Mouse (Mus musculus) midbrain, embryonic 13.5 days (tissue): ENCODE measurements at regions not wholly inside any gene's neighbourhood (a gene's known extent, or its start where the extent isn't known, plus 50 kb on each side); places are given as distances from the start of the nearest gene placed in this dataset.

ENCODE experiments used
- ATAC-seq: fragments of 200-750 bp; cut with Nextera tagmentation; 2 replicates; pipeline ENCODE4 v1.8.0; 2017; ENCODE audit warnings: mild to moderate bottlenecking, moderate TSS enrichment, moderate library complexity
- H3K27ac ChIP-seq: fragments of 300-500 bp; sonication (generic); 2 replicates; pipeline ENCODE4 v1.5.1; 2015; ENCODE audit warnings: inconsistent platforms, mild to moderate bottlenecking, moderate library complexity
- H3K27me3 ChIP-seq: fragments of 300-500 bp; sonication (generic); 2 replicates; pipeline ENCODE4 v1.6.1; 2015; ENCODE audit warnings: mild to moderate bottlenecking, inconsistent platforms
- H3K36me3 ChIP-seq: fragments of 300-500 bp; sonication (generic); 2 replicates; pipeline ENCODE4 v1.6.1; 2015; ENCODE audit warnings: mild to moderate bottlenecking, inconsistent platforms
- H3K4me1 ChIP-seq: fragments of 300-500 bp; sonication (generic); replicated peaks from 2 replicates; pipeline ENCODE4 v1.6.1; 2015; ENCODE audit warnings: inconsistent platforms
- H3K4me2 ChIP-seq: fragments of 300-500 bp; sonication (generic); replicated peaks from 2 replicates; pipeline ENCODE4 v1.6.1; 2015; ENCODE audit warnings: moderate library complexity, mild to moderate bottlenecking, inconsistent platforms
- H3K4me3 ChIP-seq: fragments of 300-500 bp; sonication (generic); replicated peaks from 2 replicates; pipeline ENCODE4 v1.5.1; 2015; ENCODE audit warnings: mild to moderate bottlenecking, inconsistent platforms
- H3K9ac ChIP-seq: fragments of 300-500 bp; sonication (generic); replicated peaks from 2 replicates; pipeline ENCODE4 v1.6.1; 2015; ENCODE audit warnings: mild to moderate bottlenecking, inconsistent platforms
- H3K9me3 ChIP-seq: fragments of 300-500 bp; sonication (generic); 2 replicates; pipeline ENCODE4 v1.6.1; 2016; ENCODE audit warnings: mild to moderate bottlenecking, inconsistent platforms
- WGBS: fragments of 180-500 bp; shearing (Covaris S2); methylation state at CpG from one replicate; pipeline ENCODE4 v1.1.7; 2015; 5-methylcytosine and 5-hydroxymethylcytosine counted together

DNA sequence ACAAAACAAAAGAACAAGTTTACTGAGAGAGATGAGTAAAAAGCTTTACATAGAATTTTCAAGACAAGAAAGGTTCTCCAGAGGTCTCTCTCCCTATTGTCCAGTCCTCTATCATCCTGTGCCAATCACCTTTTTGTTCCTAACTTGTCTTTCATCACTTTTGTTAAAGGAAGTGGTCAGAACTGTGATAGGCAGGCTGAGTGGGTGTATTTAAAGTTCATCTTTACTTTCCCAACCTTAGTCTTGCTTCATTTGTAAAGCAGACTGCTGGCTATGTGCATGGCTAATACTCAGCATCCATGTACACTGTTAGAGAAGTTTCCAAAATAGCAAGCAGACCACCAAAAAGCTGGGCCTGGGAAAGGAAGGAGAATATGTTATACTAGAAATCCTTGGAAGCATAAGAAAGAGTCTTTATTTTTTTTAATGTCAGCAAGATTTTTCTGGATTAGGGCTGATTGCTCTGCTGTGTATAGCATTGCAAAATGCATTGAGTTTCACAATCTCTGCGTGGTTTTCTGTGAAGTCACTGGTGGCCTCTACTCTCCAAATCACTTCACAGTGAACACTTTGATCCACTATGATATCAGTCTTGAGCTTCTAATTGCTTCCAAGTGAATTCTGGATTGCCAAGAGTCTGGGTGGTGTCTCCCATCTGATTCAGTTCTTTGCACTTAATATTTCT lies 973.8 kb downstream of the Gsdmc2 start:
- H3K36me3 ChIP-seq = no peaks in the 10 kb centered on the region
- no peaks in the 10 kb centered on the region for H3K27me3 ChIP-seq
- H3K4me2 ChIP-seq = no peak overlapping the region
- 84% methylated on average over 1 of the region's 1 CpGs for WGBS
- no peak overlapping the region for H3K27ac ChIP-seq
- no peaks in the 10 kb centered on the region for H3K4me1 ChIP-seq
- no peak for ATAC-seq
- H3K4me3 ChIP-seq = no peak overlapping the region
- H3K9me3 ChIP-seq = no peaks in the 10 kb centered on the region
- H3K9ac ChIP-seq = no peak overlapping the region

DNA sequence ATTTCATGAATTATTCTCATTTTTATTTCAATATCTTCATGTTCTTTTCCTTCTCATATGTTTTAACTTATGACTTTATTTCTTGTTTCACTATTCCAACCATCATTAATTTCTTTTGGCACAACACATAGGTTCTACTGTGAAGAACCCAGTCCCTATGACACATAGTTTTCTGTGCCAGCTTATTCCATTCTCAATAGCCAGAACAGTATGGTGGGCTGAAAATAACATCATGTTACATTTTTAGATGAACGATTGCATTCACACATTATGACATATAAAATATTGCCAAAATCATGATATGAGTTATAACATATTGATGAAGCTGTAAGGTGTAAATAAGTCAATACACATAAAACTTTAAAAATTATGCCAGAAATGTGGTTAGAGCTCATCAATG lies 982.4 kb downstream of the Gsdmc2 start:
- no peak for ATAC-seq
- Histone ChIP-seq H3K4me3 (no peak overlapping the region), H3K36me3 (no peaks in the 10 kb centered on the region), H3K9ac (no peak overlapping the region), H3K4me1 (no peaks in the 10 kb centered on the region), H3K4me2 (no peak overlapping the region), H3K27ac (no peak overlapping the region), H3K9me3 (no peaks in the 10 kb centered on the region), H3K27me3 (no peaks in the 10 kb centered on the region)
- 95% methylated on average over 1 of the region's 1 CpGs for WGBS

GRCm38 (mm10) chr15:62861422-62861821 lies 983.6 kb downstream of the Gsdmc2 start:
- Histone ChIP-seq H3K4me2 (no peak overlapping the region), H3K9ac (no peak overlapping the region), H3K36me3 (no peaks in the 10 kb centered on the region), H3K4me3 (no peak overlapping the region), H3K27me3 (no peaks in the 10 kb centered on the region), H3K9me3 (no peaks in the 10 kb centered on the region), H3K27ac (no peak overlapping the region), H3K4me1 (no peaks in the 10 kb centered on the region)
- no peak for ATAC-seq

- Histone ChIP-seq H3K9ac (no peak overlapping the region), H3K4me3 (no peak overlapping the region), H3K27me3 (no peaks in the 10 kb centered on the region), H3K27ac (no peak overlapping the region), H3K36me3 (no peaks in the 10 kb centered on the region), H3K4me2 (no peak overlapping the region), H3K9me3 (no peaks in the 10 kb centered on the region), H3K4me1 (no peaks in the 10 kb centered on the region)
- ATAC-seq = no peak
These were observed 995.7 kb downstream of the Gsdmc2 start for GRCm38 (mm10) chr15:62849326-62849725.

- Histone ChIP-seq H3K4me2 (no peak overlapping the region), H3K9ac (no peak overlapping the region), H3K27ac (no peak overlapping the region), H3K4me3 (no peak overlapping the region), H3K27me3 (no peaks in the 10 kb centered on the region), H3K36me3 (no peaks in the 10 kb centered on the region), H3K4me1 (no peaks in the 10 kb centered on the region), H3K9me3 (no peaks in the 10 kb centered on the region)
- ATAC-seq = no peak
- 82% methylated on average over 3 of the region's 3 CpGs for WGBS
These were observed 999.1 kb downstream of the Gsdmc2 start for GRCm38 (mm10) chr15:62845884-62846283.

GRCm38 (mm10) chr15:62825586-62825985 lies 1019.4 kb downstream of the Gsdmc2 start:
- no peaks in the 10 kb centered on the region for H3K36me3 ChIP-seq
- H3K9me3 ChIP-seq = no peaks in the 10 kb centered on the region
- no peaks in the 10 kb centered on the region for H3K4me1 ChIP-seq
- no peak for ATAC-seq
- H3K27ac ChIP-seq = no peak overlapping the region
- no peak overlapping the region for H3K4me3 ChIP-seq
- H3K4me2 ChIP-seq = no peak overlapping the region
- H3K27me3 ChIP-seq = no peaks in the 10 kb centered on the region
- H3K9ac ChIP-seq = no peak overlapping the region

- H3K27ac ChIP-seq = no peak overlapping the region
- no peak overlapping the region for H3K9ac ChIP-seq
- H3K36me3 ChIP-seq = no peaks in the 10 kb centered on the region
- no peaks in the 10 kb centered on the region for H3K27me3 ChIP-seq
- ATAC-seq = no peak
- no peaks in the 10 kb centered on the region for H3K4me1 ChIP-seq
- H3K4me3 ChIP-seq = no peak overlapping the region
- no peak overlapping the region for H3K4me2 ChIP-seq
- H3K9me3 ChIP-seq = no peaks in the 10 kb centered on the region
- 77% methylated on average over 1 of the region's 1 CpGs for WGBS
These were observed 1021.0 kb downstream of the Gsdmc2 start for GRCm38 (mm10) chr15:62823861-62824518.

GRCm38 (mm10) chr15:62822305-62822704 lies 1022.7 kb downstream of the Gsdmc2 start:
- Histone ChIP-seq H3K9ac (no peak overlapping the region), H3K27me3 (no peaks in the 10 kb centered on the region), H3K36me3 (no peaks in the 10 kb centered on the region), H3K4me3 (no peak overlapping the region), H3K27ac (no peak overlapping the region), H3K4me1 (no peaks in the 10 kb centered on the region), H3K4me2 (no peak overlapping the region), H3K9me3 (no peaks in the 10 kb centered on the region)
- no peak for ATAC-seq

GRCm38 (mm10) chr15:62813093-62813492 lies 1031.9 kb downstream of the Gsdmc2 start:
- ATAC-seq = no peak
- no peaks in the 10 kb centered on the region for H3K9me3 ChIP-seq
- 81% methylated on average over 1 of the region's 1 CpGs for WGBS
- no peak overlapping the region for H3K9ac ChIP-seq
- H3K36me3 ChIP-seq = no peaks in the 10 kb centered on the region
- no peaks in the 10 kb centered on the region for H3K4me1 ChIP-seq
- H3K27ac ChIP-seq = no peak overlapping the region
- no peak overlapping the region for H3K4me3 ChIP-seq
- no peaks in the 10 kb centered on the region for H3K27me3 ChIP-seq
- H3K4me2 ChIP-seq = no peak overlapping the region

DNA sequence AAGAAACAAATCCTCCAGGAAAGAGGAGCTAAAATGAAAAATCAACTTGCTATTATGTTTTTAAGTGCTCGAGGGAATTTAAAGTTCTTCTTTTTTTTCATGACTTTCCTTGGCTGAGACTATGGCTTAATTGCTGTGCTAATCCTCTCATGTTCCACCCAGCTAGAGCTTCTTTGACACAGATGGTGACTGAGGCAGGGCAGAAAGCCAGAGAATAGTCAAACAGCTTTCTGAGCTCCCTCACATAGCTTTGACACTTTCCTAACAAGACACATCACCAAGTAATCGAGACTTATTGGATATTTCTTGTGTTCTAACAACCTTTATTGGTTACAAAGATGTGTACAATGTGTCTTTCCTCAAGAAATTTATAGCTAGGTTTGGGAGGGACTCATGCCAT lies 1033.0 kb downstream of the Gsdmc2 start:
- no peak overlapping the region for H3K27ac ChIP-seq
- no peak overlapping the region for H3K4me2 ChIP-seq
- no peaks in the 10 kb centered on the region for H3K9me3 ChIP-seq
- 41% methylated on average over 2 of the region's 2 CpGs for WGBS
- ATAC-seq = no peak
- no peaks in the 10 kb centered on the region for H3K27me3 ChIP-seq
- no peak overlapping the region for H3K4me3 ChIP-seq
- H3K36me3 ChIP-seq = no peaks in the 10 kb centered on the region
- H3K9ac ChIP-seq = no peak overlapping the region
- no peaks in the 10 kb centered on the region for H3K4me1 ChIP-seq

- Histone ChIP-seq H3K4me1 (no peaks in the 10 kb centered on the region), H3K27me3 (no peaks in the 10 kb centered on the region), H3K9me3 (no peaks in the 10 kb centered on the region), H3K4me2 (no peak overlapping the region), H3K36me3 (no peaks in the 10 kb centered on the region), H3K4me3 (no peak overlapping the region), H3K9ac (no peak overlapping the region), H3K27ac (no peak overlapping the region)
- WGBS = 94% methylated on average over 3 of the region's 3 CpGs
- no peak for ATAC-seq
These were observed 1035.7 kb downstream of the Gsdmc2 start for GRCm38 (mm10) chr15:62809320-62809719.

- Histone ChIP-seq H3K9me3 (no peaks in the 10 kb centered on the region), H3K27me3 (no peaks in the 10 kb centered on the region), H3K36me3 (no peaks in the 10 kb centered on the region), H3K4me2 (no peak overlapping the region), H3K27ac (no peak overlapping the region), H3K4me1 (no peaks in the 10 kb centered on the region), H3K4me3 (no peak overlapping the region), H3K9ac (no peak overlapping the region)
- 96% methylated on average over 4 of the region's 4 CpGs for WGBS
- no peak for ATAC-seq
These were observed 1036.7 kb downstream of the Gsdmc2 start for GRCm38 (mm10) chr15:62808087-62808808.
